Mouse (Mus musculus) thymus, adult 2 months (tissue): ENCODE measurements around the gene Trim71. TPM values are rescaled to one million over a fixed set of nuclear protein-coding genes. Genes with fewer than 3 reads are reported as not detected.
"Not testable (repeated sequence)": the region's sequence is repeated elsewhere in the genome, so short reads cannot be mapped to it uniquely, and the experiment has no call there.

Experiments used
- DNase-seq: peaks from one replicate; pipeline ENCODE4 v3.0.0; 2021
- H3K27ac ChIP-seq: fragments of 200-500 bp; 2 replicates; pipeline ENCODE4 v1.5.1; 2012; ENCODE audit warnings: low read length, control low read depth; ENCODE audit not compliant: control insufficient read depth, insufficient read depth
- H3K27me3 ChIP-seq: fragments of 200-500 bp; 2 replicates; pipeline ENCODE4 v1.6.1; 2012; ENCODE audit warnings: mild to moderate bottlenecking, low read length, moderate library complexity, mixed read lengths; ENCODE audit not compliant: control insufficient read depth, insufficient read depth
- H3K36me3 ChIP-seq: fragments of 200-500 bp; 2 replicates; pipeline ENCODE4 v1.6.1; 2012; ENCODE audit warnings: mild to moderate bottlenecking, low read length, moderate library complexity; ENCODE audit not compliant: control insufficient read depth, insufficient read depth
- H3K4me1 ChIP-seq: fragments of 200-500 bp; replicated peaks from 2 replicates; pipeline ENCODE4 v1.6.1; 2012; ENCODE audit warnings: low read length; ENCODE audit not compliant: control insufficient read depth, insufficient read depth
- H3K4me3 ChIP-seq: fragments of 200-500 bp; 2 replicates; pipeline ENCODE4 v1.5.1; 2012; ENCODE audit warnings: mild to moderate bottlenecking, low read length, control low read depth, moderate library complexity; ENCODE audit not compliant: control insufficient read depth, insufficient read depth
- CTCF ChIP-seq: fragments of 200-500 bp; IDR thresholded peaks from 2 replicates; pipeline ENCODE4 v1.5.1; 2012; ENCODE audit warnings: mild to moderate bottlenecking, control low read depth, low read length, moderate library complexity, borderline replicate concordance; ENCODE audit not compliant: control insufficient read depth, poor library complexity, insufficient read depth; ENCODE audit errors: extremely low read depth
- POLR2A ChIP-seq: fragments of 200-500 bp; IDR thresholded peaks from 2 replicates; pipeline ENCODE4 v1.6.1; 2012; ENCODE audit warnings: mild to moderate bottlenecking, low read length, control low read depth, moderate library complexity; ENCODE audit not compliant: control insufficient read depth, poor library complexity, insufficient read depth; ENCODE audit errors: extremely low read depth
- WGBS: fragments of 180-500 bp; shearing (Covaris S2); methylation state at CpG from one replicate; pipeline ENCODE4 v1.1.7; 2018; 5-methylcytosine and 5-hydroxymethylcytosine counted together
- polyA plus RNA-seq: library from polyadenylated mRNA; depleted of rRNA; stranded (reverse); fragments of >200 nt; gene quantifications from 2 replicates; pipeline ENCODE4 v1.2.3, GENCODE M21; 2012

Trim71 gene
- polyA plus RNA-seq, 1 experiment = not detected

GRCm38 (mm10) chr9:114522041-114522440 is 42.1 kb downstream of the Trim71 start:
- Histone ChIP-seq H3K36me3 (no peaks in the 10 kb centered on the region), H3K4me3 (no peak overlapping the region), H3K27ac (no peak overlapping the region), H3K27me3 (no peaks in the 10 kb centered on the region), H3K4me1 (peaks cover 5% of the 10 kb centered on the region)
- DNase-seq = peak; percentile 30
- TF ChIP-seq POLR2A (no peak), CTCF (no peak)
- 46% methylated on average over 5 of the region's 5 CpGs for WGBS

GRCm38 (mm10) chr9:114520529-114520928 is 43.6 kb downstream of the Trim71 start:
- WGBS = 73% methylated on average over 4 of the region's 4 CpGs
- not testable (repeated sequence) for H3K4me1 ChIP-seq, H3K36me3 ChIP-seq, H3K27ac ChIP-seq, H3K27me3 ChIP-seq, DNase-seq, H3K4me3 ChIP-seq

GRCm38 (mm10) chr9:114518812-114519477 is 45.2 kb downstream of the Trim71 start:
- H3K4me3 ChIP-seq = no peak overlapping the region
- DNase-seq = no peak
- no peak for TF ChIP-seq CTCF
- TF ChIP-seq POLR2A = no peak
- WGBS = 87% methylated on average over 9 of the region's 9 CpGs
- H3K4me1 ChIP-seq = no peaks in the 10 kb centered on the region
- H3K27ac ChIP-seq = no peak overlapping the region
- H3K27me3 ChIP-seq = no peaks in the 10 kb centered on the region
- H3K36me3 ChIP-seq = no peaks in the 10 kb centered on the region

- H3K27me3 ChIP-seq = no peaks in the 10 kb centered on the region
- no peak overlapping the region for H3K4me3 ChIP-seq
- H3K4me1 ChIP-seq = no peaks in the 10 kb centered on the region
- no peak for TF ChIP-seq CTCF
- no peak for TF ChIP-seq POLR2A
- WGBS = 83% methylated on average over 13 of the region's 13 CpGs
- H3K36me3 ChIP-seq = no peaks in the 10 kb centered on the region
- no peak for DNase-seq
- H3K27ac ChIP-seq = no peak overlapping the region
These were observed 46.2 kb downstream of the Trim71 start for GRCm38 (mm10) chr9:114517924-114518497.

DNA sequence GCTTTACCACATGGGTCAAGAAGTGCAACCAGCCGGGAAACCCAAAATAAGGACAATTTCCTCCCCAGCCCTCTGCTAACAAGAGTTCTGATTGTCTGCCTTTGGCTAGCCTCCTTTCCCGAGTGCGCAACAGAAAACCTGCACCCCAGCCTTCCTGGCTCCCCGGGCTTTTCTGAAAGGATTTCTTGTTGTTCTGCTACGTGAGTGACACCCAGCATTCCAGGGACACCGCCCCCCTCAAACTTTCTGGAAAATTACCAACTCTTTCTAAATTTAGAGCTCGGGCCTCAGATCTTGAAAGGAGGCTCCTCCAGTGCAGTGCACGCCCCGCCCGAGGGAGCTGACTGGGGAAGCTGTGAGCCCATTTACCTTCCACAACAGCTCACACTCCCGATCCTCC is 48.8 kb downstream of the Trim71 start, which contains the start of gene C130032M10Rik:
C130032M10Rik (plus strand) TSS at position 334 of the 400 bp plus-strand sequence.
- TF ChIP-seq POLR2A = no peak
- no peak for TF ChIP-seq CTCF
- no peak within 1 kb of the TSS for H3K27ac ChIP-seq
- peaks cover 8% of the 10 kb centered on the region for H3K4me1 ChIP-seq
- H3K36me3 ChIP-seq = no peaks in the 10 kb centered on the region
- no peaks in the 10 kb centered on the region for H3K27me3 ChIP-seq
- no peak within 1 kb of the TSS for H3K4me3 ChIP-seq
- 80% methylated on average over 11 of the region's 11 CpGs for WGBS
- DNase-seq = no peak

DNA sequence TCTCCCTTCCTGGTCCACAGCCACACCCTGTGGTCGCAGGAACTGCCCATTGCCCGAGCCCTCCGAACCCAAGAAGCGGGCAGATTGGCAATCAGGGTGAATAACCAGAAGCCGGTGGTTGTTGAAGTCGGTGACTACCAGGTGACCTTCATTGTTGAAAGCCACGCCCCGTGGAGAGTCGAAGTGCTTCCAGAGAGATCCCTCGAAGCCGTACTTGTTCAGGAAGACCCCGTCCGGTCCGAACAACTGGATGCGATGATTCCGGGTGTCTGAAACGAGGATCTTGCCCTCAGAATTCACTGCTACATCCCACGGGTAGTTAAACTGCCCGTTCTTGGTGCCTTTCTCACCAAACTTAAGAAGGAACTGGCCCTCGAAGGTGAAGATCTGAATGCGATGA is 51.3 kb downstream of the Trim71 start:
- Histone ChIP-seq H3K27me3 (no peaks in the 10 kb centered on the region), H3K36me3 (no peaks in the 10 kb centered on the region), H3K4me3 (no peak overlapping the region), H3K27ac (no peak overlapping the region), H3K4me1 (peaks cover 13% of the 10 kb centered on the region)
- WGBS = 97% methylated on average over 21 of the region's 21 CpGs
- no peak for DNase-seq
- TF ChIP-seq POLR2A (no peak), CTCF (no peak)

- WGBS = 3% methylated on average over 9 of the region's 9 CpGs
- Histone ChIP-seq H3K4me1 (peaks cover 21% of the 10 kb centered on the region), H3K27me3 (no peaks in the 10 kb centered on the region), H3K36me3 (no peaks in the 10 kb centered on the region), H3K4me3 (no peak overlapping the region), H3K27ac (no peak overlapping the region)
- DNase-seq = peak; percentile 50
- TF ChIP-seq CTCF (no peak), POLR2A (0 out of 2 replicates have a peak, but pooled peaks have one; percentile 23)
These were observed 54.4 kb downstream of the Trim71 start for GRCm38 (mm10) chr9:114509785-114510184.
